Mouse (Mus musculus): ENCODE data around the gene Bank1. TPM values are rescaled to one million over a fixed set of nuclear protein-coding genes. Genes with fewer than 3 reads are reported as not detected.

The Bank1 gene
- polyA plus RNA-seq, 1 experiment from 2014 or later, result 0.33 TPM

DNA sequence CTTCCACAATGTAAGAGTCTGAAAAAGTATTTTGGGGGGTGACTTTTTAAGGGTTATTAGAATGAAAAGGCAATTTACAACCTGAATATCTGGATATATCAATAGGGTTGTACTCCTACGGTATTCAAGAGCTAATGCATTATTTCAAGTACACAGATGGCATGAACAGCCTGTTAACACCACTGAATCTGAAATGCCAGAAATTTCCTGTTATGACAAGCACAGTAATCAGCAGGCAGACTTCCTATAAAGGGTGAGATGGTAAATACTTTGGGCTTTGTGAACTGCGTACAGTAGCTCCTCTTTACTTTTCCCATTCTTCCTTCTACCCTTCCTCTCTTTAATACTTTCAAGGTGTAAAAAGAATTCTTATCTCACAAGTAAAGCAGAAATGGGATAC, 30.6 kb downstream of the Bank1 start:
- Histone ChIP-seq H3K4me1 (ENCODE audit: control insufficient read depth, insufficient read depth, low read length) (no peaks in the 10 kb centered on the region), H3K9ac (ENCODE audit: low read depth, low read length) (no peak overlapping the region), H3K27me3 (ENCODE audit: control insufficient read depth, insufficient read depth, low read depth, low read length) (no peaks in the 10 kb centered on the region), H3K9me3 (replicated peaks; ENCODE audit: control insufficient read depth, low read length, poor library complexity, severe bottlenecking) (no peaks in the 10 kb centered on the region), H3K36me3 (ENCODE audit: control insufficient read depth, insufficient read depth, low read length) (no peaks in the 10 kb centered on the region), H3K27ac (ENCODE audit: low read length) (no peak overlapping the region), H3K4me3 (ENCODE audit: low read depth, low read length) (no peak overlapping the region), H3K4me2 (ENCODE audit: low read length) (no peak overlapping the region)
- 89% methylated on average over 2 of the region's 2 CpGs for WGBS
- ATAC-seq, result no peak

DNA sequence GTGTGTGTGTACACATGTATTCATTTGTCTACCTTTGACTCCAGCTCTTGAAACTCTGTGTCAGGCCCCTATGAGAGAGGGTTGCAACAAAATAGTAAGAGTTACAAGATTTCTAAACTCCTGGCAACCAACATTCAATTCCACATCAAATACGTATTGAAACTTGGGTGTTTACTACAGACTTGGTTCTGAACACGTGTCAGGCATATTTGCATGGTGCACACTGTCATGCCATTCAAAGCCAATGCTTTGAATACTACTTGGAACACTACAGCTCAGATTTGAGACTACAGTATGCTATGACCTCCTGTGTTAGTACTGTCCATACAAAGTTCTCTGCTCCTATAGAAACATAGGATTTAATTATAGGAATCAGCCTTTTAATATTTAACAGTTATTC, 38.0 kb downstream of the Bank1 start:
- no peak overlapping the region for H3K9ac ChIP-seq (ENCODE audit: low read depth, low read length)
- no peaks in the 10 kb centered on the region for H3K27me3 ChIP-seq (ENCODE audit: control insufficient read depth, insufficient read depth, low read depth, low read length)
- H3K36me3 ChIP-seq (ENCODE audit: control insufficient read depth, insufficient read depth, low read length), result no peaks in the 10 kb centered on the region
- no peak overlapping the region for H3K27ac ChIP-seq (ENCODE audit: low read length)
- no peaks in the 10 kb centered on the region for H3K4me1 ChIP-seq (ENCODE audit: control insufficient read depth, insufficient read depth, low read length)
- H3K9me3 ChIP-seq (replicated peaks; ENCODE audit: control insufficient read depth, low read length, poor library complexity, severe bottlenecking), result no peaks in the 10 kb centered on the region
- no peak overlapping the region for H3K4me3 ChIP-seq (ENCODE audit: low read depth, low read length)
- WGBS, result 83% methylated on average over 2 of the region's 2 CpGs
- ATAC-seq, result no peak
- no peak overlapping the region for H3K4me2 ChIP-seq (ENCODE audit: low read length)

DNA sequence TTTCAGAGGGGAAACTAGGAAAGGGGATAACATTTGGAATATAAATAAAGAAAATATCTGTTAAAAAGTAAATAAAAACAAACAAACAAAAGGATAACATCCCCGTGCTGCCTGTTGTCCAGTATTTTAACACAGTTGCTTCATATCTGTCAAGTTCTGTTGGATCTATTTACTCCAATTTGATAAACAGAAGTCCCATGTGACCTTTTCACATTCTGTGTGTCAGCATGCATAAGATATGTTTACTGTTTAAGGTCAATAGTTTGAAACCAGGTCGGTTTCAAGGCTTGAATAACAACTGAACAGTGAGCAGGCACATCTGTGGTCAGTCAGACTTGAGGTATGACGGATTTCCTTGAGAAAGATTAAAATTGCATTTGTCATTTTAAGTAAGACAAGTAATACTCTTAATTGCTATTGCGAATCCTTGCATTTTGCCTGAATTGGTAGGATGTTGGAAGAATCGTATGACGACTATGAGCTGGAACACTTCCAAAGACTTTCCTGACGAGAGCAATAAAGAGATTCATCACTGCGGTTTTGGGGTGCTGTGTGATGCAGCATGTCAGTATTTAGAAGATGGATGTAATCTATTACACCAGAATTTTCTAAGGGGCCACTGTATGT, 60.8 kb downstream of the Bank1 start:
- 88% methylated on average over 8 of the region's 8 CpGs for WGBS
- no peaks in the 10 kb centered on the region for H3K36me3 ChIP-seq (ENCODE audit: control insufficient read depth, insufficient read depth, low read length)
- H3K4me2 ChIP-seq (ENCODE audit: low read length), result no peak overlapping the region
- no peak overlapping the region for H3K27ac ChIP-seq (ENCODE audit: low read length)
- H3K9ac ChIP-seq (ENCODE audit: low read depth, low read length), result no peak overlapping the region
- no peaks in the 10 kb centered on the region for H3K4me1 ChIP-seq (ENCODE audit: control insufficient read depth, insufficient read depth, low read length)
- no peaks in the 10 kb centered on the region for H3K9me3 ChIP-seq (replicated peaks; ENCODE audit: control insufficient read depth, low read length, poor library complexity, severe bottlenecking)
- ATAC-seq, result no peak
- no peaks in the 10 kb centered on the region for H3K27me3 ChIP-seq (ENCODE audit: control insufficient read depth, insufficient read depth, low read depth, low read length)
- H3K4me3 ChIP-seq (ENCODE audit: low read depth, low read length), result no peak overlapping the region

DNA sequence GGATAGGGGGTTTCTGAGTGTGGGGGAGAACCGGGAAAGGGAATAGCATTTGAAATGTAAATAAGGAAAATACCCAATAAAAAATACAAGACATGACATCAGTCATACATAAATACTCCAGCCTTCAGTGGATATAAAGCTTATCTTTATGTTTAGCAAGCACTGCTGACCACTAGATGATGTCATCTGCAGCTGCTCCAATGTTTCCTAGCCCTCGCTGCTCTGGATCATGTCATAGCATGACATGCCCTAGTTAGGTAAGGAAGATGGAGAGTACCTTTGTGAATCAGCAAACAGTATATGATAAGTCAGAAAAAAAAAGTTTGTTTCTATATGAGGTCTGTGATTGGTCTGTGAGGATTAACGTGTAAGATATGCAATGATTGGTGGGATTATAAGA, 68.1 kb downstream of the Bank1 start:
- no peak for ATAC-seq
- Histone ChIP-seq H3K9ac (ENCODE audit: low read depth, low read length) (no peak overlapping the region), H3K4me3 (ENCODE audit: low read depth, low read length) (no peak overlapping the region), H3K4me2 (ENCODE audit: low read length) (no peak overlapping the region), H3K4me1 (ENCODE audit: control insufficient read depth, insufficient read depth, low read length) (no peaks in the 10 kb centered on the region), H3K9me3 (replicated peaks; ENCODE audit: control insufficient read depth, low read length, poor library complexity, severe bottlenecking) (no peaks in the 10 kb centered on the region), H3K27me3 (ENCODE audit: control insufficient read depth, insufficient read depth, low read depth, low read length) (no peaks in the 10 kb centered on the region), H3K27ac (ENCODE audit: low read length) (no peak overlapping the region), H3K36me3 (ENCODE audit: control insufficient read depth, insufficient read depth, low read length) (no peaks in the 10 kb centered on the region)
- 95% methylated on average over 3 of the region's 3 CpGs for WGBS

DNA sequence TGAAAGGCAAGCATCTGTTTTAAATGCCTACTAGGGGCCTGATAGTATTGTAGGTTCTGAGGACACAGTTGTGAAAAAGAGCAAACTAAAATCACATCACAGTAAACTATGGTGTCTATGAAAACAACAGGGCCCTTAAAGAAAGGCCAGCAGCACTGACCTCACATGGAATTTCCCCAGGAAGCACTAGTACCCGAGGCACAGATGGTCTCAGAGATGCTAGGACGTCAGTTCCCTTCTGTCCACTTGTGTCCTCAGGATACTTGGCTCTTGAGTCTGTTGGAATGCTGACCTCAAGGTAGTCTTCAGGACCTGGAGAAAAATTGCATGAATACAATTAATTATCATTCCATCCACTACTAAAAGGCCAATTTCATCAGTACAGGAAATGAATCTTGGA, 71.2 kb downstream of the Bank1 start:
- Histone ChIP-seq H3K4me1 (ENCODE audit: control insufficient read depth, insufficient read depth, low read length) (no peaks in the 10 kb centered on the region), H3K9ac (ENCODE audit: low read depth, low read length) (no peak overlapping the region), H3K27me3 (ENCODE audit: control insufficient read depth, insufficient read depth, low read depth, low read length) (no peaks in the 10 kb centered on the region), H3K4me3 (ENCODE audit: low read depth, low read length) (no peak overlapping the region), H3K4me2 (ENCODE audit: low read length) (no peak overlapping the region), H3K9me3 (replicated peaks; ENCODE audit: control insufficient read depth, low read length, poor library complexity, severe bottlenecking) (no peaks in the 10 kb centered on the region), H3K27ac (ENCODE audit: low read length) (no peak overlapping the region), H3K36me3 (ENCODE audit: control insufficient read depth, insufficient read depth, low read length) (no peaks in the 10 kb centered on the region)
- no peak for ATAC-seq
- WGBS, result 67% methylated on average over 2 of the region's 2 CpGs

DNA sequence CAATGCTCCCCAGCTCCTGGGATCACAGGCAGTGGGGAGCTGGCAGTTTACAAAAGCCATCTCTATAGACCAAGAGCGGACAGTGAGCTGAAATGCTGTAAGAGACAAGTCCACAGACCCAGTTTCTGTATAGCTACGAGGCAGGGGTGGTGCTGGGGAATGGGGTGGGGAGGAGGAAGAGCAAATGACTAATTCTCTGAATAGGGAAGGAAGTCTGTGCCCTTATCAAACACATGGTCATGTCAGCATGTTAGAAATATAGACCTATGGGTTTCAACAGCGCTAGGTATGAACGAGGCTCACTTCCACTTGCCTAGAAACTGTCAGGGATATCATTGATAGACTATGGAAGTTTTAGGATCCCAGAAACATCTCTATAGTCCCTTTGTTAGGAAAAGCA, 73.0 kb downstream of the Bank1 start:
- no peaks in the 10 kb centered on the region for H3K4me1 ChIP-seq (ENCODE audit: control insufficient read depth, insufficient read depth, low read length)
- H3K4me3 ChIP-seq (ENCODE audit: low read depth, low read length), result no peak overlapping the region
- WGBS, result 84% methylated on average over 4 of the region's 4 CpGs
- no peak overlapping the region for H3K9ac ChIP-seq (ENCODE audit: low read depth, low read length)
- H3K4me2 ChIP-seq (ENCODE audit: low read length), result no peak overlapping the region
- H3K27me3 ChIP-seq (ENCODE audit: control insufficient read depth, insufficient read depth, low read depth, low read length), result no peaks in the 10 kb centered on the region
- H3K9me3 ChIP-seq (replicated peaks; ENCODE audit: control insufficient read depth, low read length, poor library complexity, severe bottlenecking), result no peaks in the 10 kb centered on the region
- no peaks in the 10 kb centered on the region for H3K36me3 ChIP-seq (ENCODE audit: control insufficient read depth, insufficient read depth, low read length)
- no peak for ATAC-seq
- no peak overlapping the region for H3K27ac ChIP-seq (ENCODE audit: low read length)

DNA sequence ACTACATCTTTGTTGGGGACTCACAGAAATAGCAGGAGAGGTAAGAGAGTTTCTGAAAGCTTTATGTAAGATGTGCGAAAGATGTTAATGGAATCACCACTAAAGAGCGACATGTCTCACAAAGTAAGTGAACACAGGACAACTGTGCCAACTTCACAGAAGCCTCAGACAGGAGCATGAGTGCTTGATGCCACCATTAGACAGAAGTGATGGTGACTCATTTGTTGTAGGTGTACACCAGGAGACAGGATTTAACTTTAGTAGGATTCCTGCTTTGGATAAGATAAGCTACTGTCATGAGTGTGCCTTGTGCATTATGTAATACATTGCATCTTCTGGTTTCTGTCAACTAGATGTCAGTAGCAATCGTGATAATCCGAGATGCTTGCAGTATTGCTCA, 74.3 kb downstream of the Bank1 start:
- 95% methylated on average over 4 of the region's 4 CpGs for WGBS
- H3K27ac ChIP-seq (ENCODE audit: low read length), result no peak overlapping the region
- H3K4me1 ChIP-seq (ENCODE audit: control insufficient read depth, insufficient read depth, low read length), result no peaks in the 10 kb centered on the region
- no peaks in the 10 kb centered on the region for H3K9me3 ChIP-seq (replicated peaks; ENCODE audit: control insufficient read depth, low read length, poor library complexity, severe bottlenecking)
- no peak overlapping the region for H3K4me3 ChIP-seq (ENCODE audit: low read depth, low read length)
- ATAC-seq, result no peak
- no peak overlapping the region for H3K4me2 ChIP-seq (ENCODE audit: low read length)
- no peak overlapping the region for H3K9ac ChIP-seq (ENCODE audit: low read depth, low read length)
- H3K36me3 ChIP-seq (ENCODE audit: control insufficient read depth, insufficient read depth, low read length), result no peaks in the 10 kb centered on the region
- H3K27me3 ChIP-seq (ENCODE audit: control insufficient read depth, insufficient read depth, low read depth, low read length), result no peaks in the 10 kb centered on the region

DNA sequence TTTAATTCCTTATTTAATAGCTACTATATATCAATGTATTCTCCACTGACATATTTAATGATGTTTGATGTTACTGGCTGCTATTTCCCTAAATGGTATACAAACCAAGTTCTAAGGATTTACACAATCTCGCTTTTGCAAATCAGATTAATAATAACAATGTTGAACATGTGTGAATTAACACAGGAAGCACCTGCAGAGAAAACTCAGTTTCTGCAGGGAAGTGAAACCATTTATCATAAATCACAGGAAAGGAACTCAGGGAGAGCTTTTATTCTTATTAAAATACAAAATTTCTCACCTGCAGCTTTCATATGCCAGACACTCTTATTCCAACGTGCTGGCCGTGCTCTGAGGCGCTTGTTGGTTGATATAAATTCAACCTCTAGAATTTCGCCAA, 78.5 kb downstream of the Bank1 start:
- no peaks in the 10 kb centered on the region for H3K9me3 ChIP-seq (replicated peaks; ENCODE audit: control insufficient read depth, low read length, poor library complexity, severe bottlenecking)
- no peaks in the 10 kb centered on the region for H3K27me3 ChIP-seq (ENCODE audit: control insufficient read depth, insufficient read depth, low read depth, low read length)
- no peaks in the 10 kb centered on the region for H3K4me1 ChIP-seq (ENCODE audit: control insufficient read depth, insufficient read depth, low read length)
- H3K36me3 ChIP-seq (ENCODE audit: control insufficient read depth, insufficient read depth, low read length), result no peaks in the 10 kb centered on the region
- H3K4me3 ChIP-seq (ENCODE audit: low read depth, low read length), result no peak overlapping the region
- no peak overlapping the region for H3K4me2 ChIP-seq (ENCODE audit: low read length)
- WGBS, result 72% methylated on average over 5 of the region's 5 CpGs
- H3K9ac ChIP-seq (ENCODE audit: low read depth, low read length), result no peak overlapping the region
- no peak overlapping the region for H3K27ac ChIP-seq (ENCODE audit: low read length)
- no peak for ATAC-seq

DNA sequence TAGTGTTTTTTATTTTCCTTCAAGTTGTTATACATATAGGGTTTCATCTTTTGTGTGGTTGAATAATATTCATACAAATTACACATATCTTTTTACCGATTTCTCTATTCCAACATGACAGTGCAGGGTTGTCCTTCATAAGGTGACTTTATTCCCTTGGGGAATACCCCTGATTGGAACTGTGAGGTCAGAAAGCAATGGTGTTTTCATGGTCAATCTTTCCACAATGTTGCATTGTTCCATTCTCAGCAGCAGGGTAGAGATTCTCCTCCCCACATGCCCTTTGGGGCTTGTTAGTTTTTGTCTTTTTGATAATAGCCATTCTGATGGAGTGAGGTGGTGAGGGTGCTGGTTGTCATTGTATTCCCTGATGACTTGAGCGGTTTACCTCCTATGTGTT, 80.9 kb downstream of the Bank1 start:
- Histone ChIP-seq H3K36me3 (ENCODE audit: control insufficient read depth, insufficient read depth, low read length) (no peaks in the 10 kb centered on the region), H3K9ac (ENCODE audit: low read depth, low read length) (no peak overlapping the region), H3K27me3 (ENCODE audit: control insufficient read depth, insufficient read depth, low read depth, low read length) (no peaks in the 10 kb centered on the region), H3K9me3 (replicated peaks; ENCODE audit: control insufficient read depth, low read length, poor library complexity, severe bottlenecking) (no peaks in the 10 kb centered on the region), H3K4me1 (ENCODE audit: control insufficient read depth, insufficient read depth, low read length) (no peaks in the 10 kb centered on the region), H3K27ac (ENCODE audit: low read length) (no peak overlapping the region), H3K4me3 (ENCODE audit: low read depth, low read length) (no peak overlapping the region), H3K4me2 (ENCODE audit: low read length) (no peak overlapping the region)
- 61% methylated on average over 2 of the region's 2 CpGs for WGBS
- ATAC-seq, result no peak
